Mouse (Mus musculus): Measurements from ENCODE around the gene Coq8a.

- TF ChIP-seq CTCF (IDR thresholded peaks at IDR 0.05; ENCODE audit: low read depth) (no peak), EP300 (optimal IDR thresholded peaks at IDR 0.05) (no peak)
Measured at GRCm38 (mm10) chr1:180175635-180176034, 23.8 kb downstream of the Coq8a start.

Measured in stomach, postnatal 0 days (tissue).